Mouse (Mus musculus) duodenum, adult 2 months (tissue): ENCODE measurements around the gene Fkbp1a. TPM values are rescaled to one million over a fixed set of nuclear protein-coding genes. Genes with fewer than 3 reads are reported as not detected.

ENCODE experiments used
- polyA plus RNA-seq: library from polyadenylated mRNA; depleted of rRNA; stranded (reverse); fragments of >200 nt; gene quantifications from 2 replicates; pipeline ENCODE4 v1.2.3, GENCODE M21; 2012; ENCODE audit warnings: low replicate concordance; rRNA removed

The Fkbp1a gene
- 76.4 and 84.7 TPM in 2 replicates for polyA plus RNA-seq

GRCm38 (mm10) chr2:151542323-151543062, at the start of gene Fkbp1a:
TSS of gene Fkbp1a (plus strand) at chr2:151542483.

GRCm38 (mm10) chr2:151494035-151494803, 48.1 kb upstream of the Fkbp1a start, which contains the start of gene Nsfl1c:
TSS of gene Nsfl1c (plus strand) at chr2:151494182.

GRCm38 (mm10) chr2:151571873-151572700, 29.8 kb downstream of the Fkbp1a start, which contains the start of gene Sdcbp2:
TSS of gene Sdcbp2 (plus strand) at chr2:151572622.

Other genes with a start within 250 kb of the Fkbp1a start
- not detected in 2 replicates for gene 4921509C19Rik, start 66.3 kb upstream of the Fkbp1a start, polyA plus RNA-seq
- gene Nsfl1c, start 48.3 kb upstream of the Fkbp1a start, polyA plus RNA-seq = 20.6 and 24.8 TPM in 2 replicates
- 132 and 142 TPM in 2 replicates for gene Sdcbp2, start 30.1 kb downstream of the Fkbp1a start, polyA plus RNA-seq
- 10.7 and 15.3 TPM in 2 replicates for gene Snph, start 90.1 kb downstream of the Fkbp1a start, polyA plus RNA-seq
- not detected in 2 replicates for gene Rad21l, start 126.0 kb downstream of the Fkbp1a start, polyA plus RNA-seq
- not detected in 2 replicates for gene Tmem74b, start 159.5 kb downstream of the Fkbp1a start, polyA plus RNA-seq
- 33.9 and 47.5 TPM in 2 replicates for gene Psmf1, start 201.7 kb downstream of the Fkbp1a start, polyA plus RNA-seq